Mouse (Mus musculus): ENCODE measurements around the gene Tsc22d3.

Tsc22d3 gene

DNA sequence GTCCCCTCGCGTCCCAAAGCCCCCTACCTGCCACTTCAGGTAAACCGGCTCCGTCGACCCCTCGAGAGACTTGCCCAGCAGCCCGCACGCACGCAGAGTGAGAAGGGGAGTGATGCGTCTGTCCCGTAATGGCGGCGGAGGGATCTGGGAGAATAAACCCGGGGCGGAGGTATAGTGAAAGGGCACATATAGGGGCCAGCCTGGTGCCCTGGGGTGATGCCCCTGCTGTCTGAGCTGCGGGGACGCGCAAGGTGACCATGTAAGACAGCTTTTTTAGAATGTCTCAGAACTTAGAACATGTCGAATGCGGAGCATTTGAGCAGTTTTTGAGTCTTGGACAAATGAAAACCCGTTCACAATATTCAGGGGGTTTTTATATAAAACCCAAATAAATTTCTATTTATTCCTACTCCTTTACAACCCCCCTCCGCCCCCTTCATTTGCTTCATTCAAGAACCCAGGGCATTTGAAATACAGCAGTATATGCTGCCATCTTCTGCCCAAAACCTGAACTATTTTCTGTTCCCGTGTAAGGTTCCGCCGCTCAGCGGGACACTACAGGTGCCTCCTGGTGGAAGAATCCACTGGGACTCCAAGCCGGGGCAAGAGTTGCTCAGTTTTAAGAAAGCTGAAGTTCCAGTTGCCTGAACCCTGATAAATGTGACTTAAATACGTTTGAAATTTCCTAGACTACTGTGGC lies at the start of gene Tsc22d3:
TSS of gene Tsc22d3 (minus strand) at position 250 of the 700 bp plus-strand sequence.
- DNase-seq (ENCODE audit: low spot score), result peak; percentile 30

DNA sequence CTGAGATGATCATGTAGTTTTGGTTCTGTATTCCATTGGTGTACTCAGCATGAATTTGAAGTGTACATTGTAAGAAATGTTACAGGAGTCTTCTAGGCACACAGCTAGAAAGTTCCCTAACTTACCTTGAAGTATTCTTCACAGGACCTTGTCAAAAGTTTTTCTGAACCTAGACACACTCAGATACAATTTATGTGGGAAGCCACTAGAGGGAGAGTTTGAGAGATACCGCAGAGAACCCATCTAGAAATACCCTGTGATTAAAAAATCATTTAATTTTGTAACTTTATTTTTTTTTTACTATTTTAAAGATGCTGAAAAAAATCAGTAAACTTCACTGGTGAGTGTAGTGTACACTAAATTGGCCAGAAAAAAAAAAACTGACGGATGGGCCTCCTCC lies 39.1 kb upstream of the Tsc22d3 start:
- no peak for DNase-seq (ENCODE audit: low spot score)

DNA sequence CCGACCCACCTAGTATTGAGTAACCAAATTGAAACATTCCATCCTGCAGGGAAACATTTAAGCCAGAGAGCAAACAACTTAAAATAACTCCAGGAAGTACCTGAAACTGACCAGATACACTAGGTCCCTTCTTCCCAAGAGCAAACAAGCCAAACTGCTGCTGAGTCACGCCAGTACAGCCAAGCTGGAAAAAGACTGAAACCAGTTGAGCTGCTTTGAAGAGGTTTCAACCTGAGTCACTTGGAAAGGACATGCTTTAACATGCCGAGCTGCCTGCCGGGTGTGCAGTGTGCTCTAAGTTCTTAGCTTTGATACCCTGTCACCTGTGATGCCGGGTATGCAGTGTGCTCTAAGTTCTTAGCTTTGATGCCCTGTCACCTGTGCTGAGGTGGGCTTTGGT lies 37.6 kb upstream of the Tsc22d3 start:
- DNase-seq (ENCODE audit: low spot score), result no peak

DNA sequence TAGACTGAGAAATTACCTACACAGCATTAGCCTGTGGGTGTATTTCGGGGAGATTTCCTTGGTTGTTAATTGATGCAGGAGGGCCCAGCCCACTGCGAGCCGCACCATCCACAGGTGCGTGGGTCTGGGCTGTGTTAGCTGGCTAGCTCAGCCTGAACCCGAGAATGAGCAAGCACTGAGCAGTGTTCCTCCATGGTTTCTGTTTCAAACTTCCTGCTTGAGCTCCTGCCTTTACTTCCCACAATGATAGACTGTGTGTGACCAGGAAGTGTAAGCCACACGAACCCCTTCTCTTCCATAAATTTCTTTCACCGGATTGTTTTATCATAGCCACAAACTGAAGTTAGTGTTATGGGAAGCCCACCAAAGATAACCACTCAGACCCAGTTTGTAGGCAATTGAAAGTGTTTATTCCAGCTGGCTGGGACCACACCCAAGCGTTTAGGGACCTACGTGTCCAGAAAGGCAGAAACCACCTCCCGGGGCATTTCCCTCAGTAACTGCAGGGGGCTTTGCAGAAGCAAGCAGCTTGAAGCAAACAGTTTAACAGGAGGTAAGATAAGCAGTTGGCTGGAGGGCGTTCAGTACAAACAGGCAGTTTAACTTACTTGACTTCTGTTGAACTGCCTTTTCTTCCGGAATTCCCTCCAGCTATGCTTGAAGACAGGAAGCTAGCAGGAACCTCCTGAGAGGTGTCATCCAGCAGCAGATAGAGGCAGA lies 24.6 kb upstream of the Tsc22d3 start:
- no peak for DNase-seq (ENCODE audit: low spot score)

DNA sequence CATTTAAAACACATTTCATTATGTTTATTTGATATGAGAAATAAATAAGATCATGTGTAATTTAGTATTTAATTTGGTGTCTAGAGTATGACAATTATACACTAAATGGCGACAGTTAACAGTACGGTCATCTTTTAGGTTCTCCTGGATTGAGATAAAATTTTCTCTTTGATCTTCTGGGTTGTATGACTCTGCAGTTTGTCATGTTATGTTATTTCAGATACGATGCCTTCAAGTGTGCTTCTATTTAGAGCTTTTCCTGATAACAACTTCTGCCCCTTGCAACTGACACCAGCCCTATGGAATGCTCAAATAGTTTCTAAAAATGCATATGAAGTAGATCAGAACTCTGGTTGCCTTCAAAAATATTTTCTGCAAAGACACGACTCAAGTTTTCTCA lies 9.5 kb upstream of the Tsc22d3 start:
- DNase-seq (ENCODE audit: low spot score), result no peak

DNA sequence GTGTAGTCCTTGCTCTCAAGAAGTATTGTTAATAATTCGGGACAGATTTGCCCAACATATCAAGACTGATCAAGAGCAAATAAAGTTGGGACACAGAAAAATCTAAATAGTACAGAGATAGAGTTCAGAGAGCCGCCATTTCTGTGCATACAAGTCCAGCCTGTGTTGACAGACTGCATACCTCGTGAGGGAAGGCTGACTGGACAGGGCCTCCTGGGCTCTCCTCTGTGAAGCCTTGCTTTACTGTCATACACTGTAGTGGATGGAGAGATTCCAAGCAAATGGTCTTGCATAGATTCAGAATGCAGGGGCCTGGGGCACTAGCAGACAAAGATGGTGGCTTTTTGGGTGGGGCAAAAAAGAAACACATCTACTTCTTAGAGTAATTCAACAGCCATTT lies 1.4 kb upstream of the Tsc22d3 start:
- DNase-seq (ENCODE audit: low spot score), result no peak

DNA sequence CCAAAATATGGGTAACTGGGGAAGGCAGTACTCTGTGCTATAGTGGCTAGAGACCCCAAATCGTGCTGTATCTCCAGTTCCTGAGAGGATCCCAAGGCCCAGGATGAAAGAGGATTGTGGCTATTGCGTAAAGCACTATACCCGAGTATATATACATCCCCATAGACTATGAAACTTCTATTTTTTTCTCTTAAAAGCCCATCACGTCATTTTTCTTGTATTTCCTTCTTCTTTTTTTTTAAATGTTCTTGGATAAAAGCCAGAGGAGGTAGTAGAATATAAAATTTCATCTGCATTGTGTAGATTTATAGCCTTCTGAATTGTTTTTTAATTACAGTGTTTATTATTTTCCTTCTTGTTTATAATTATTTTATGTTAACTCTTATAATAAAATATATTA lies 852 bp upstream of the Tsc22d3 start:
- DNase-seq (ENCODE audit: low spot score), result no peak

DNA sequence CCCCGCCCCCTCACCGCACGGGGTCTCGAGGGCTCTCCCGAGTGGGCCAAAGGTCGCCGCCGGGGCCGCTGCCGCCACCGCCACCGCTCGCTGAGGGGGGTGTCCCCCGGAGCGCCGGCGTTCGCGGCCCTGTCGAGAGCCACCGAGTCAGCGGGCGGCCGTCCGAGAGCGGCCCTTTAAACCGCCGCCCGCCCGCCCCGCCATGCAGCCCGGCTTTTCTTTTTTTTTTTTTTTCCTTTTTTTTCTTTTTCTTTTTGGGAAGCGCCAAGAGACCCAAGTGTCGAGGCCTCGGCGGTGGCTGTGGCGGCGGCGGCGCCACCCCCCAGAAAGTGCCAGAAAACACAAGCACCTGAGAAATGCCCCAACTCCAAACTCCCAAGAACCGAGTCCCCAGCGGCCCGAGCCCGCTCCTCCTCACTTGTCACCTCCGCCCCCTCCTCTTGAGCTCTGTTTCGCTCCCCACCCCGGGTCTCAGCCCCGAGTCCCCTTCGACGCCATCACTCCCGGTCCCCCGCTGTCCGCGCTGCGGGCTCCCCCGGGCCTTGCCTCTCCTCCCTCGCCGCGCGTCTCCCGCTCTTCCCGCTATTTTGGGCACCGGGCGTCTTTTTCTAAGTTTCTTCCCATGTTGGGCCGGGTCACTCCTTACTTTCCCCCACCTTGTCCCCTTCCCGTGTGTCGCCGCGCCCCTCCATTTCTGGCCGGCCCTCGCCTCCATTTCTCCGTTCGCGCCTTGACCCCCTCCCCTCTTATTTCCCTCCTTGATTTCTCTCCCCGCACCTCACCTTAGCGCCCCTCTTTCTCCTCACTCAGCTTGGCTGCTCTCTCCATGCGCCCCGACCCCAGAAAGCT lies 674 bp downstream of the Tsc22d3 start:
- DNase-seq (ENCODE audit: low spot score), result no peak

DNA sequence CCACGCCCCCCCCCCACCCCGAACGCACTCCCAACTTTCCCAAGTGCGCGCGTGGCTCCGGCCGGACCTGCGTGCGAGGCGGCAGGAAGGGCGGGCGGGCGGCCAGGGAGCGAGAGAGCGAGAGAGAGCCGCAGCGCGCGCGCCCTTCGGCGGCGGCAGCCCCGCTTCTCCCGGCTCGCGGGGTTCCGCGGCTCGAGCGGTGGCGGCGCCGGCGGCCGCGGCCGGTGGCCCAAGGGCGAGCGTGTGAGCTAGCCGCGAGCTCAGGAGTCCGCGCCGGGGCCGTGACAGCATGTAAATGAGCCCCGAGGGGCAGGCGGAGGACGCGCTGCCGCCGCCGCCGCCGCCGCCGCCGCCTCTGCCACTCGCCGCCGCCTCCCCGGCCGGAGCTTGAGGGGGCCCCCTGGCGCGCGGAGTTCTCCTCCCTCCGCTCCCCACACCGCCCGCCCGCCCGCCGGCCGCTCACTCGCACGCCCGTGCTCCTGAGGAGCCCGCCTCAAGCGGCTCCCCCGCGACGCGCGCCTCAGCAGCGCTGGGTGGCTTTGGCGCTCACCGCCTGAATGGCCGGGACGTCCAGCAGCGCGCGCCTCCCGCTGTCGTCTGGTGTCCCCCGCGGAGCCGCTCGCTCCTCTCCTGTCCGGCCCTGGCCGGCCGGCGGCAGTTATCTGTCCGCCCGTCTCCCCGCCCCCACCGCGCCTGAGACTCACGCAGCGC lies 1.5 kb downstream of the Tsc22d3 start:
- DNase-seq (ENCODE audit: low spot score), result peak; percentile 40

DNA sequence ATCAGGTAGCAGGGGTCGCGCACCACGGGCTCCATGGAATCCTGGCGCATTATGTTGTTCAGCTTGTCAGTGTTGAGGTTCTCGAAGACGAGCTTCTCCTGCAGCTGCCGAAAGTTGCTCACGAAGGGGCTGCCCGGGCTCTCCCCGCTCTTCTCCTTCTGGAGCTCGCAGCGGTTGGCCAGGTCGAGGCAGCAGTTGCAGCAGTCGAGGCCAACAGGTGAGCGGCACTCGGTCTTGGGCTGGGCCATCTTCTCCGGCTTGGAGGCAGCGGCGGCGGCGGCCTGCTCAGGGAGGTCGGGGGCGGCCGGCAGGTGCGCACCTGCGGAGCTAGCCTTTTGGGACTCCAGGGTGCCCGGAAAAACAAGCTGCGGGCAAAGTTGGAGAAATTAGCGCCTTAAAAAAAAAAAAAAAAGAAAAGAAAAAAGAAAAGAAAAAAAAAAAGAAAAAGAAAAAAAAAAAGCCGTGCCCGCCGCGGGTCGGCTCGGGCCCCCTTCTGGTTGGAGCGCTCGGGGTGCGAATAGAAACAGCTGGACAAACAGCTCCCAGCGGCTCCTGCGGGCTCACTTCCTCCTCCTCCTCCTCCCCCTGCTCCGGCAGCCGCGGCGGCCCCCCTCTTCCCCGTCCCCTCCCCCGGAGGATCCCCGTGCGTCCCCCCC lies 2.1 kb downstream of the Tsc22d3 start:
- no peak for DNase-seq (ENCODE audit: low spot score)

DNA sequence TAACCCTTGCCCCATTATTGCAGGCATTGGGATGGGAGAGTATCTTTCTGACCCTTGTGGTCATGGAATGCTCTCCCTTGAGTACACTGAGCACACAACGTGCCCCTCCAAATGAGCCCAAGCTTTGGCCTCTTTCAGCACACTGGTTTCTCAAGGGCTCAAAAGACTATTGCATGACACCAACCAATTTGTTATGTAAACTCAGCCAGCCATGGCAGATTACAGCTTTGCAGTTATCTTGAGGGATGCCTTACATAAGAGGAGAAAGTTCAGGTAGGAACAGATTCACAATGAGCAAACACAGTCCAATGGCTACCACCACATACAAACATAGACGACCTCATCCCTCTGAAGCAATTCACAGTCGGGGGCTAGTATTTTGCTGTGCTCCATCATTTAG lies 9.3 kb downstream of the Tsc22d3 start:
- no peak for DNase-seq (ENCODE audit: low spot score)

DNA sequence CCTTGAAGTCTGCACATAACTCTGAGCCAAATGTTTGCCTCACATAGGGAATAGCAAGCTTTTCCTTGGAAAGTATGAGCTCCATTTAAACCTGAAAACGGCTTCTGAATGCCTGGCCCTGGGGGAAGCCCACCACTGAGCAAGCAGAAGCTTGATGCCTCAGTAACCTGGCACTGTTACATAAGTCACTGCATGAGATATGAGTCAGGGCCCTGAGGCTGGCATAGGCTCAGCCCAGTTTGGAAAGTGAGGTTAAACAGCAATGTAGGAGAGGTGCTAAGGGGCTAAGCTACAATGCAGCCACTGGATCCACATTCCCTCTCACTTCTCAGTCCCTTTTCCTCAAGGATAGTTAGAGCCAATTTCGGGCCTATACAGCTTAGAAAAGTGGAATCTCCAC lies 10.3 kb downstream of the Tsc22d3 start:
- no peak for DNase-seq (ENCODE audit: low spot score)

DNA sequence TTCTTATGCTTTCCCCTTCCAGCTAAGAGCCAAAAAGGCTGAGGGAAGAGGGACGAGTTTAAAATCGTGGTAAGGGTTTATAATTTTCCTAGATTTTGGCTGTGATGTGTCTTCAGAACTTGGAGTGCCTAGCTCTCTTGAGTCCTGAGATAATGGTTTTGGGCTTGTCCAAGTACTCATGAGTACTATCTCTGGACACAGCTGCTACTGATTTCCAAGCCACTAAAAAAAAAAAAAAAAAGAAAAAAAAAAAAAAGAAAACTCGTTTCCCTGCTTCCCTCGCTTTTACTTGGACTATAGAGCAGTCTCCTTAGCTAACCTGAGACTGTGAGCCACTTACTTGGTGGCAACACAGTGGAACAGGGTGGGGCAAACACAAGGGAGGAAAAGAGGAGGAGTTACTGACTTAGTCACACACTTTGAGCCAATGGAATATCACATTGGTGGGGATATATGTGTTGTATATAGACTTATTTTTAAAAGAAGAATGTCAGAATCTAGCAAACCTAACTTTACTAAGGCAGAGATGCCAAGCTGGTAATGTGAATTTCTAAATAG lies 11.2 kb downstream of the Tsc22d3 start:
- DNase-seq (ENCODE audit: low spot score), result no peak

DNA sequence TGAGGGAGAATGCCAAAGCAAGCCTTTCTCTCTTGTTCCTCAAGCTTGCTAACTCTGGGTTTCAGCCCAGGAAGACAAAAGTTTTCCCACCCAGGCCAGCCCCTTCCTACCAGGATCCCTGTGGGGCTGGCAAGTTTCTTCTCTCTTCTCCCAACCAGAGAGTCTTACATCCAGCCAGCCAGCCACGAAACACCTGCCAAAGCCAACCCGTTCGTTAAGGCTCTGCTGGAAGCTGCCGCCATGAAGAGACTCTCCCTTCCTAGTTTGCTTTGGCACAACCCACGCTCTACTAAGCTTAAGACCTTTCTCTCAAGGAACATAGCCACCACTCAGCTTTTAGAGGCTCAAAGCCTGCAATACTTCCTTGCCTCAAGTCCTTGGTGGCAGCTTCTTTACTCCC lies 11.9 kb downstream of the Tsc22d3 start:
- no peak for DNase-seq (ENCODE audit: low spot score)

DNA sequence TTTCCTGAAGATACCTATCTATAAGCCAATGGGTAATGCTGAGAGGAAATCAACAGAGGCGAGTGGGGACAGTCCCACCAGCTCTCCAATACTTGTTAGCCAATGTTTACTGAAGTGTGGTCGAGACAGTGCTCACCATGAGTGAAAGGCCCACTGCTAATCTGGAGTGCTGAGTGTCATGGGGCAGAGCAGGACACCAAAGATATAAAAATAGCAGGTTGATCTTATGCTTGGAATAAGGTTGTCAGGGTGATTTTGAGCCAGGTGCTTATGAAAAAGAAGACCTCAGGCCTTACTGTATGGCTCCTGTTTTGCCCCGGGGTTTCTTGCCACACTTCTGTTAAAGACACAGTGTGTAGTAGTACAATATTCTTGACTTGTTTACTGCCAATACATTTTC lies 20.0 kb downstream of the Tsc22d3 start:
- DNase-seq (ENCODE audit: low spot score), result no peak

DNA sequence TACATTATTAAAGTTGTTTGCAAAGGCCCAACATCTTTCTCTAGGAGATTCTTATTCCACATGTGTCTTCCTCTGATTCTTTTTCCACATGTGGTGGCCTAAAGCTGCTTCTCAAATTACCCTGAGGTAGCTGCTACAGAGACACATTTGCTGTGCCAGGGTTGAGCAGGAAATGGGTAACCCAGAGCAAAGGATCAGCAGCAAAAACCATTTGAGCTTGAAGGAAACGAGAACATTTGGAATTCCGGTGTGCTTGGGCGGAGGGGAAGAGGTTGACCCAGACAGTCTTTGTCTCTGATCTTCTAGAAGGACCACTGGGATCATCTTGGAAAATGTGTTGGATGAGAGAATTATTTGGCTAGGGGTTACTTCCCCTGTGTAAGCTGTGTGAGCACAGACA lies 24.8 kb downstream of the Tsc22d3 start:
- DNase-seq (ENCODE audit: low spot score), result no peak

DNA sequence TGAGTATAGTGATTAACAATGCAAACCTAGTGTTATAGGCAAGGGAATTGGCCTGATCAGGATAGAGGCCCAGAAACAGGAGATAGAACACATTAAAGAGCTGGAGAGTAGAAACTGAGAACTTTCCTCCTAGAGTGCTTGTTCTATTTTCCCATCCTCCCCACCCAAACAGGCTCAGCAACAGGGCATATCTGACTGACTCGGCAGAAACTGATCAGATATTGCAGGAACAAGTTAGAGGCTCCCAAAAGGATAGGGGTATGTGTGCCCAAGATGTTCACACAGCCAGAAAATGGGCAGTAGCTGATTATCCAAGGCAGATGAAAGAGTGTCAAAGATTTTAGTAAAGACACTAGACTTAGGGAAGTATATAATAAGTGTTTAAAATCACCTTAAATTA lies 25.3 kb downstream of the Tsc22d3 start:
- DNase-seq (ENCODE audit: low spot score), result no peak

DNA sequence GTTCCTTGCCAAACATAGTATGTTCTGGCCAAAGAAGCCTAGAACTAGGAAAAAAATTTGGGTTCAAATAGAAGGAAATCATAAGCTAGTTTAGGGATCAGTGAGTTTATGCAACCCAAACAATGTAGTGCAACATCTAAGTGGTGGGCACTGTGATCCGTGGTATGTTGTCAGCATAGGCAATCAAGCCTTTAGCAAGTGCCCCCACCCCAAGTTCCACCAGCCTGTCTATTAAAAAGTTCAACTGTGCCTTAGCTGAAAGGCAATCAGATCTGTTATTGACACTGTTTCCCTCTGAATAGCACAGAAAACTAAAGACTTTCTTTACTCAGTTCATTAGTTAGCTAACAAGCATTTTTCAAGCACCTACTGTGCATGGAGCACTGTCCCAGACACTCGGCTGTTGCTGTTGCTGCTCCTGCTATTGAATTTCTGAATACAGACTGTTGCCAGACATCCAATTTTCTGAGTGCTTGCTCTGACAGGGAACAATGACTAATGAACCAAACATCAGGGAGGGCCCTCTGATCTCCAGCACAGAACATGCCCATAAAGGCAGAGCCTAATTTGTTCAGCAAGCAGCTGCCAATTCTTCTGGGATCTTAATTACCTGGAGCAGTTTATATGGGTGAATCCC lies 27.6 kb downstream of the Tsc22d3 start:
- no peak for DNase-seq (ENCODE audit: low spot score)

DNA sequence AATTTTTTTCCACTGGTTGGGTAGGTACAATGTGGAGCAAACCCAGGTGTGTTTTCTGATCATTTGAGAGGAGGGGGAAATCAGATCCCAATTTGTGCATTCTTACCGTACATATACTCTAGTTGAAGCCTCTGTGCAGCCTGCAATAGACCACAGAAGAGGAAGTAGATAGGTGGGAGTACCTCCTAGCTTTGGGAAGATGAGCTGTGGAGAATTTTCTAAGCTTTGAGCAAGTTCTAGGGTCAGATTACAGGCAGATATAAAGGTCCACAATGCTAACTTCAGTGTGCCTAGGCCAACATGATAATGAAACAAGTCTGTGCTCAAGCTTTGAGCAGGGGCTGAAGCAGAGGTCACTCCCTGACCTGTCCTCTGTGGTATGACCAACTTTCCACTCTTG lies 30.9 kb downstream of the Tsc22d3 start:
- DNase-seq (ENCODE audit: low spot score), result no peak

DNA sequence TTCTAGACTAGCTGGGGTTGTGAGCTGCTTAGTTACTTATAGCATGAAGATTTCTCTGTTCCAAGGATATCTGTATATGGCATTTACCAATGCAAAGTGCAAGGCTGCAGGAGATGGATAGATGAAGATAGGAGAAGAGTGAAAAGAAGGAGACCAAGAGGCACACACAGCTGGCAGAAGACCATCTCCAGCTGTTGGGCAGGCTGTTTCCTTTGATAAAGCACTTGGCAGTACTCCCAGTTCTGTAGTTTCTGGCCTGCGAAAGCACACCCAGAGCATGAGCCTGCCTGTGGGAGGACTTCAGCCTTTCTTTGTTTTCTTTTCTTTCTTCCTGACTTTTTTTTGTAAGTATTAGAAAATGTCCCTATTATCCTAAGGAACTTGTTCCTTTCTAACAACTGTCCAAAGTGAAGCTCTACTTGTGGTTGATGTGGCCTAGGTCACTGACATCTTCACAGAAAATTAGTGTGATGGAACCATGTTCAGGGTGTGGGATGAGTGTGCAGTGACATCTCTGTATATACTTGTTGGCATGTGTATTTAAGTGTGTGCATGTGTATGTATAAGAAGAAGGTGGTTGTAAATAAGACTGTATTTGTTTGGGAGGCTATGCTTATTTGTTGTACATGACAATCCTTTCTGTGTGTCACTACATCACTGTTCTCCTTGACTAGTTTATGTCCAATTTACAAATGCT lies 32.6 kb downstream of the Tsc22d3 start:
- peak; percentile 21 for DNase-seq (ENCODE audit: low spot score)

All from spleen, adult 12 weeks (tissue).